Mouse (Mus musculus): ENCODE results near the gene Crybg3.

- TF ChIP-seq CTCF (IDR thresholded peaks at IDR 0.05; ENCODE audit: low read depth, low read length) (no peak), GATA1 (IDR thresholded peaks at IDR 0.05; ENCODE audit: borderline replicate concordance, low read length) (no peak), TAL1 (conservative IDR thresholded peaks at IDR 0.05; ENCODE audit: low read depth, low read length) (no peak), GATA2 (IDR thresholded peaks at IDR 0.05; ENCODE audit: borderline replicate concordance, low read depth, low read length) (no peak)
Measured at GRCm38 (mm10) chr16:59549631-59550030, 51.1 kb downstream of the Crybg3 start.

All from G1E (cell line).